8 mouse cellular contexts compared by ENCODE assay signal in the genomic region with DNA sequence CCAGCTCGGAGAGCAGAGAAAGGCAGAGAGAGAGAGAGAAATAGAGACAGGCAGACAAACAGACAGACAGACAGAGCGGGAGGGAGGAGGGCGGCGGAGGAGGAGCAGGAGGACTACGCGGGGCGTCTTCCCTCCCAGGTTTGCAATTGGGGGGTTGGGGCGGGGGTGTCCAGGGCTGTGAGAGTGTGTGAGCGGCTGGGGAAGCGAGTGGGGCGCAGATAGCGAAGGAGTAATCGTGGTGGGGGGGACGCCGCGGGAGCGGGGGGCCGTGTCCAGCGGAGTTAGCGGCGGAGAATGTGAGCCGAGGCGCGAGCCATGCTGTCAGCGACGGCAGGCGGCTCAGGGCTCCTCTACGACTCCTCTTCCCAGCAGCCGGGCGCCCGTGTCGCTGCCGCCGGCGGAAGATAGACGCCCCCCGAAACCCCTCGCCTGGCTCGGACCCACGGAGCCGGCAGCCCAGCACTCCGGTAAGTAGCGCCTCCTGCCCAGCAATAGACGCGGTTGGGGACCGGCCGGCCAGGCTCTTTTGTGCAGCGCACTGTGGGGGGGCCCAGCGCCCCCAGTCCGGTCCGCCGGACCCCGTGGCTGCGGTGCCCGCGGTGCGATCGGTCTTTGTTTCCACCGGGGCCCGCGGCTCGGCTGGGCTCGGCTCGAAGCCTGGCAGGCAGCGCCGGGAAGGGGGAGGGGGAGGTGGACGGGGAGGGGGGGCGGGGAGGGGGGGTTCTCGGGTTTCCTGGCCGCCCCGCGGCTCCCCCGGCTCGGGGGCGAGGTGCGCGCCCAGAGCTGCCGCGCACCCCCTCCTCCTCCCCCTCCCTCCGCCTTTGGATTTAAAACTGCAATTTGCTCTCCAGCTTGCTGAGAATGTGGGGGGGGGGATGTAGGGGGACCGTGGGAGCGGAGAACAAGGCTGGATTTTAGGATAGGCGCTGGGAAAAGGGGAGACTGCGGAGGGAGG. TPM values are rescaled to one million over a fixed set of nuclear protein-coding genes. Genes with fewer than 3 reads are reported as not detected.
DNase-seq lines count a peak whose midpoint lies in the region; ATAC-seq and TF ChIP-seq lines count a peak whose summit lies in the region.

No protein-coding gene starts in this region.

- H3K36me3 ChIP-seq in intestine, embryonic 14.5 days (ENCODE audit: control insufficient read depth, insufficient read depth, low read length): no peaks in the 10 kb centered on the region
- 0 out of 2 replicates have a peak, but pooled peaks cover 4% of the 10 kb centered on the region for H3K36me3 ChIP-seq in lung, embryonic 14.5 days (ENCODE audit: insufficient read depth)

- no peak for TF ChIP-seq CTCF in lung, embryonic 14.5 days (IDR thresholded peaks at IDR 0.05; ENCODE audit: low read depth)

- peak overlapping the region; percentile 95 for H3K27ac ChIP-seq in intestine, embryonic 14.5 days (ENCODE audit: low read depth)
- H3K27ac ChIP-seq in lung, embryonic 14.5 days (ENCODE audit: low read depth): peak overlapping the region; percentile 96

- H3K4me2 ChIP-seq in intestine, embryonic 14.5 days (ENCODE audit: low read length): peak overlapping the region; percentile 88
- peak overlapping the region; percentile 94 for H3K4me2 ChIP-seq in lung, embryonic 14.5 days

- under 1% methylated on average over 68 of the region's 84 CpGs for WGBS in intestine, embryonic 14.5 days
- WGBS in lung, embryonic 14.5 days: under 1% methylated on average over 65 of the region's 84 CpGs

- H3K9ac ChIP-seq in intestine, embryonic 14.5 days (ENCODE audit: low read length): peak overlapping the region; percentile 94
- peak overlapping the region; percentile 95 for H3K9ac ChIP-seq in lung, embryonic 14.5 days

- ATAC-seq in intestine, embryonic 14.5 days (replicated peaks; ENCODE audit: low FRiP score, low TSS enrichment, low read depth): peak; percentile 11; the same call in 1 of the 2 replicates
- 0 out of 2 replicates have a peak, but pooled peaks have one; percentile 3 for ATAC-seq in lung, embryonic 14.5 days (ENCODE audit: insufficient read depth)

- peak overlapping the region; percentile 96 for H3K4me3 ChIP-seq in intestine, embryonic 14.5 days (ENCODE audit: low read depth, low read length)
- H3K4me3 ChIP-seq in lung, embryonic 14.5 days (ENCODE audit: low read depth, low read length): peak overlapping the region; percentile 95

- H3K9me3 ChIP-seq in intestine, embryonic 14.5 days (ENCODE audit: control insufficient read depth, low read length): no peaks in the 10 kb centered on the region
- H3K9me3 ChIP-seq in lung, embryonic 14.5 days (ENCODE audit: low read depth, low read length): no peaks in the 10 kb centered on the region

- peak; percentile 36 to 46 for DNase-seq in spleen, adult 18-20 months
- DNase-seq in spleen, adult 12 weeks (ENCODE audit: low spot score): no peak
- peak; percentile 61 to 74 for DNase-seq in cerebellum, postnatal 14 days
- peak; percentile 77 for DNase-seq in gastrocnemius, postnatal 25 days
- peak; percentile 81 for DNase-seq in intestine, embryonic 14.5 days (ENCODE audit: low spot score)
- peak; percentile 65 for DNase-seq in lung, embryonic 14.5 days
- peak; percentile 48 for DNase-seq in retina, embryonic 14.5 days (ENCODE audit: low spot score)
- DNase-seq in left cerebral cortex, postnatal 25 days (ENCODE audit: low spot score in 2 of 2): no peak

- H3K4me1 ChIP-seq in intestine, embryonic 14.5 days (replicated peaks; ENCODE audit: control insufficient read depth, insufficient read depth, low read length): peaks cover 50% of the 10 kb centered on the region
- peaks cover 24% of the 10 kb centered on the region for H3K4me1 ChIP-seq in lung, embryonic 14.5 days (ENCODE audit: insufficient read depth)

- peaks cover 11% of the 10 kb centered on the region for H3K27me3 ChIP-seq in intestine, embryonic 14.5 days (replicated peaks; ENCODE audit: control insufficient read depth, insufficient read depth, low read length)
- peaks cover 12% of the 10 kb centered on the region for H3K27me3 ChIP-seq in lung, embryonic 14.5 days (ENCODE audit: insufficient read depth, low read length)

- intact Hi-C loops in left cerebral cortex, postnatal 25 days (cut with DNase I): loop anchor here (1.0 kb wide), 3 partner anchors 44 to 287 kb away; a partner anchor contains a TSS

RNA-seq across cellular contexts. Expression of a gene that starts 1.0 kb away (rescaled TPM):
- 10 to 100 TPM; 29.3 to 32.8 TPM for total RNA-seq in gastrocnemius, postnatal 25 days (2021)
- polyA plus RNA-seq in intestine, embryonic 14.5 days (2014; fragmentation: Nextera tagmentation; extraction: Ambion mirVana): 7.3 and 8.1 TPM in 2 replicates
- polyA plus RNA-seq in lung, embryonic 14.5 days (2014; fragmentation: Nextera tagmentation; extraction: Ambion mirVana): 10.2 and 10.5 TPM in 2 replicates
- 10 to 100 TPM; 88.2 to 97.6 TPM for total RNA-seq in left cerebral cortex, postnatal 25 days (2021)

RNA-seq across cellular contexts. Expression of a gene that starts 38.2 kb away (rescaled TPM):
- total RNA-seq in gastrocnemius, postnatal 25 days (2021): under 1 TPM in 1 of 2 experiments, not detected in 1; 0.43 TPM
- 0.62 and 0.99 TPM in 2 replicates for polyA plus RNA-seq in intestine, embryonic 14.5 days (2014; fragmentation: Nextera tagmentation; extraction: Ambion mirVana)
- 0.46 and 0.66 TPM in 2 replicates for polyA plus RNA-seq in lung, embryonic 14.5 days (2014; fragmentation: Nextera tagmentation; extraction: Ambion mirVana)
- under 1 TPM; 0.18 to 0.25 TPM for total RNA-seq in left cerebral cortex, postnatal 25 days (2021)

Comparison
In these comparisons a context has a peak if more than half of its experiments do, and no peak if none do; other contexts are left out.
1. DNase-seq: peak in spleen, adult 18-20 months (2 of 2), cerebellum, postnatal 14 days (2 of 2), gastrocnemius, postnatal 25 days (single experiment), intestine, embryonic 14.5 days (single experiment), lung, embryonic 14.5 days (single experiment) and retina, embryonic 14.5 days (single experiment); none in spleen, adult 12 weeks (single experiment) and left cerebral cortex, postnatal 25 days (0 of 2).